Mouse (Mus musculus): ENCODE measurements at regions not wholly inside any gene's neighbourhood (a gene's known extent, or its start where the extent isn't known, plus 50 kb on each side); places are given as distances from the start of the nearest gene placed in this dataset.

- no peak overlapping the region for H3K4me3 ChIP-seq
- no peak for DNase-seq (ENCODE audit: low spot score in 2 of 2)
- TF ChIP-seq CTCF (conservative IDR thresholded peaks at IDR 0.05): no peak
Observed at GRCm38 (mm10) chr6:93328683-93329082, 385.4 kb upstream of the Adamts9 start.

DNA sequence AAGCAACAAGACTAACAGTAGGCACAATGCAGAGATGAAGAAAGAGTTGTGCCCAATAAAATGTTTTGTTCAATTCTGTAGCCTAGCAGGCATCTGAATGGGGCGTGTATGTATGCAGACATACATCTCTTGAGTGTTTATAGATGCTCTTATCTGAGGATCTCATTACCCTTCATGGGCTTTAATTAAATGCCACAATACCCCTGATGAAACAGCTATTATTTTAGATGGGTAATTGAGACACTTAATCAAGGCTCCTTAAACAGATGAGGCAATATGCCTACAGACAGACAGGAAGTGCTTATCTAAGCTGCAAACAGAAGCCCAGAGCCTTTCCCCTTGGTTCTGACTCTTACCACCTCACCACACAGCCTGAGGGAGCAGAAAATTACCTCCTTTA lies 384.6 kb upstream of the Adamts9 start:
- no peak overlapping the region for H3K4me3 ChIP-seq
- no peak for TF ChIP-seq CTCF (conservative IDR thresholded peaks at IDR 0.05)
- H3K27ac ChIP-seq: no peak overlapping the region
- DNase-seq (ENCODE audit: low spot score in 2 of 2): no peak

More at GRCm38 (mm10) chr6:93328683-93329082, 385.4 kb upstream of the Adamts9 start:
- no peak overlapping the region for H3K27ac ChIP-seq

DNA sequence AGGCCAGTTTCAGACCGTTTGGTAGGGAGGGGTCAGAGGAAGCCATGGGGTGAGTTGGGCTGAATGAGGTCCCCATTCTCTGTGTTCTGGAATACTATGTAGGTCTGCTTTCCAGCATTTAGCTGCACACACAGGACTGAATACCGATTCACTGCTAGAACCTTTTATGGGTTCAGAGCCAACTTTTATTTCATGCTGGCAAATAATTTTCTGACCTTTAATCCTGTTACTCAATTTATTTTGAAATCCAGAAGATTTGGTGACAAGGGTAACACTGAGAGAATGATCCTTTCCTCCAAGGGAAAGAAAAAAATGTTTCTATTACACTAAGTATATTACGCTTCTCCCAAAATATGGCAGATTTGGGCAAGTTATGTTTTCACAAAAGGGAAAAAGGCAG lies 380.6 kb upstream of the Adamts9 start:
- TF ChIP-seq CTCF (conservative IDR thresholded peaks at IDR 0.05): no peak
- DNase-seq (ENCODE audit: low spot score in 2 of 2): no peak
- no peak overlapping the region for H3K4me3 ChIP-seq
- H3K27ac ChIP-seq: peak overlapping the region; percentile 19; the same call in 1 of the 2 replicates

DNA sequence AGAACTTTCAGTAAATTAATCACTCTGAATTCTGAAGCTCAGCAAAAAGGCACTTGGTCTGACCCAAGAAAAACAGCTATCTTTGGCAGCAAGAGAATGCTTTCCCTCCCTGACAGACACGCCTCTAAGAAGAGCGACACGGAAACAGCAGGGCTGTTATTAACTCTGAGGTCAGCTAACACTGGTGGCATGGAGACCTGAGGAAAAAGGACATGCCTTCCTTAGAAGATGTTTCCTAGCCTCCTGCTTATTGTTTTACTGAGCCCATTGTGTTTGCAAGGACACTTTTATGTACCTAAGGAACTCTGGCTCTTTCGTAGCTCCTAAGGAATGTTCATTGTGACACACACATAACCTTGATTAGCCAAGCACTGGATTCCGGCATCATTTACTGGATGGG lies 371.3 kb upstream of the Adamts9 start:
- TF ChIP-seq CTCF (conservative IDR thresholded peaks at IDR 0.05): no peak
- no peak overlapping the region for H3K27ac ChIP-seq
- no peak overlapping the region for H3K4me3 ChIP-seq
- no peak for DNase-seq (ENCODE audit: low spot score in 2 of 2)

DNA sequence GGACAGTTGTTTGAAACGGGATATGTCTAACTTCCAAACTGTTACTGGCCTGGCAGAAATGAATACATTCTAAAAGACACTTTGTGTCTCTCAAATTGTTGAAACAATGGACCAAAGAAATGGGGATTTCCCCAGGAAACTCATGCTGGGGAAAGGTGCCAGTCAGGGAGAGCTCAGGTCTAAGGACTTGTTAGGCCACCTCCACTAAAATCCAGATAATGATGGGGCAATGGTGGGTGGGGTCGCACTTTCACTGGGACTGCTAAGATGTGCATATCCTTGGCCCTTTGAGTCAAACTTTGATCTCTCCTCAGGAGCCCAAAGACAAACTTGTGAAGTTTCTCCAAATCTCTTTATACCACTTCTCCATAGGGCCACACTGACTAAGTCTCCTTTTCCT lies 361.9 kb upstream of the Adamts9 start:
- no peak for TF ChIP-seq CTCF (conservative IDR thresholded peaks at IDR 0.05)
- Histone ChIP-seq H3K4me3 (no peak overlapping the region), H3K27ac (no peak overlapping the region)
- no peak for DNase-seq (ENCODE audit: low spot score in 2 of 2)

DNA sequence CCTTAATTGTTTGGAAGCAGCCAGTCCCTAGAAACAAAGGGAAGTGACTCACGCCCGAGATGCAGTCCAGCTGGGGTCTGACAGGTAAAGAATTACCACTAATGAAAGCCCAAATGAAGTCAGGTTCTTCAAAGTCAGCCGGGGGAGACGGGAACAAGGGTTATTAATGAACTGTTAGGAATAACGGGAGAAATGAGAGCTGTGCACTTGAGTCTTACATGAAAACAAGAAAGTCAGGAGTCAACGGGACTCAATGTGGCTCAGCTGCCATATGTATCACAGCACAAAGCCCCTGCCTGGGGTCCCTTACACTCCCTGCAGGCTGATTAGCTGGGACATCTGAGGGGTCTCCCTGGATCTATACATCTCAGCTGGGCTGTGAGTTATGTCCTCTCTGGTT lies 354.7 kb upstream of the Adamts9 start:
- no peak for TF ChIP-seq CTCF (conservative IDR thresholded peaks at IDR 0.05)
- H3K27ac ChIP-seq: no peak overlapping the region
- no peak for DNase-seq (ENCODE audit: low spot score in 2 of 2)
- no peak overlapping the region for H3K4me3 ChIP-seq

- Histone ChIP-seq H3K4me3 (no peak overlapping the region), H3K27ac (no peak overlapping the region)
- no peak for TF ChIP-seq CTCF (conservative IDR thresholded peaks at IDR 0.05)
- DNase-seq (ENCODE audit: low spot score in 2 of 2): no peak
Observed at GRCm38 (mm10) chr6:93291711-93292110, 348.4 kb upstream of the Adamts9 start.

- Histone ChIP-seq H3K4me3 (no peak overlapping the region), H3K27ac (no peak overlapping the region)
- DNase-seq (ENCODE audit: low spot score in 2 of 2): no peak
- no peak for TF ChIP-seq CTCF (conservative IDR thresholded peaks at IDR 0.05)
Observed at GRCm38 (mm10) chr6:93288421-93288820, 345.1 kb upstream of the Adamts9 start.

DNA sequence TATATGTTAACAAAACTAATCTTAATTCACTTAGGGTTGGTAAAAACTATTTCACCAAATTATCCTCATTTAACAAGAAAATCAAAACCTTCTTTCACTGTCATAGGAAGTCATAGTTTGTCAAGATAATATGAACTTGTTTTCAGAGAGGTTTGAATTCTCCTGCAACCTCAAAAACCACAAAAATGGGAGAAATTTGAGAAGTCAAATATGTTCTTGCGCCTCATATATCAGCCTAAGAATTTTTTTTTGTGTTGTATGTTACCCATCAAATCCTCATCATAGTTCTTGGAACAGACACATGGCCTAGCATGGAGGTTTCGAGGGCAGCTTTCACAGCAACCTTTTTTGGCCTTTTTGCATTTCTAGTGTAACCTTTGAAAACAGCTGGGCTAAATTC lies 342.5 kb upstream of the Adamts9 start:
- H3K4me3 ChIP-seq: no peak overlapping the region
- no peak for TF ChIP-seq CTCF (conservative IDR thresholded peaks at IDR 0.05)
- DNase-seq (ENCODE audit: low spot score in 2 of 2): no peak
- H3K27ac ChIP-seq: no peak overlapping the region

DNA sequence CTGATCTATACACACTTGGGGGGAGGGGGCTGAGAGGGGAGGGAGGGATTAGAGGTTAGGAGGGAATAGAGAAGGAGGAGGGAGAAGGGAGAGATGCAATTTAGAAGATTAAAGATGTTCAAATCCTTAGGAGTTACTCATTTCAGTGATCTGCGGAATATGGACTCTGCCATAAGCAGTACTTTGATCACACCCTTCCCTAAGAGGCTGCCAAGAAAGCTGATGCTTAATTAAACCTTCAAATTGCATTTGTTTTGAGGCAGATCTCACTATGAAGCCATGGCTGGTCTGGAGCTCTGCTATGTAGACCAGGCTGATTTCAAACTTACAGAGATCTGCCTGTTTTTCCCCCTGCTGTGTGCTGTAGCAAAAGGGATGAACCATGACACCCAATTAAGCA lies 338.2 kb upstream of the Adamts9 start:
- H3K4me3 ChIP-seq: no peak overlapping the region
- H3K27ac ChIP-seq: no peak overlapping the region
- no peak for DNase-seq (ENCODE audit: low spot score in 2 of 2)
- TF ChIP-seq CTCF (conservative IDR thresholded peaks at IDR 0.05): no peak

- peak; percentile 11 to 19 for DNase-seq (ENCODE audit: low spot score in 2 of 2)
- H3K27ac ChIP-seq: no peak overlapping the region
- H3K4me3 ChIP-seq: no peak overlapping the region
- no peak for TF ChIP-seq CTCF (conservative IDR thresholded peaks at IDR 0.05)
Observed at GRCm38 (mm10) chr6:93273917-93274513, 330.7 kb upstream of the Adamts9 start.

- no peak overlapping the region for H3K27ac ChIP-seq
- TF ChIP-seq CTCF (conservative IDR thresholded peaks at IDR 0.05): no peak
- DNase-seq (ENCODE audit: low spot score in 2 of 2): no peak
- H3K4me3 ChIP-seq: no peak overlapping the region
Observed at GRCm38 (mm10) chr6:93272206-93272605, 328.9 kb upstream of the Adamts9 start.

DNA sequence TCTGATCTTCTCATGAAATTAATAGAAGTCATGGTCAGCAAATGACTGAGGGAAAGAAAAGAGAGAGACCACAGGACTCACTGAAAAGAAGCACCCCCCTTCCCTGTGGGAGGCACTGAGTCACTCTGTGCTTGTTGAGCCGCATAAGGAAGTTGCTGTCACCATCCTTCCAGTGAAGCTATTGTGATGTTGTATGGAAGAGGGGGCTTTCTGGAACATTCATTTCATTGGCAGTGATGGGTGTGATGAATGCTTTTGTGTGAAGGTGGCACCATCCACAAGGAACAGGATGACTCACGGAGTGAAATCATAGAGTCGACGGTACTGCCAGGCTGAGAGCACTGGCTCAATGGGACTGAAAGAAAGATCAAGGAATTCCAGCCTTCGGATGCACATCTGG lies 323.5 kb upstream of the Adamts9 start:
- DNase-seq (ENCODE audit: low spot score in 2 of 2): peak in 1 of 2 experiments; percentile 24
- H3K27ac ChIP-seq: no peak overlapping the region
- H3K4me3 ChIP-seq: no peak overlapping the region
- no peak for TF ChIP-seq CTCF (conservative IDR thresholded peaks at IDR 0.05)

DNA sequence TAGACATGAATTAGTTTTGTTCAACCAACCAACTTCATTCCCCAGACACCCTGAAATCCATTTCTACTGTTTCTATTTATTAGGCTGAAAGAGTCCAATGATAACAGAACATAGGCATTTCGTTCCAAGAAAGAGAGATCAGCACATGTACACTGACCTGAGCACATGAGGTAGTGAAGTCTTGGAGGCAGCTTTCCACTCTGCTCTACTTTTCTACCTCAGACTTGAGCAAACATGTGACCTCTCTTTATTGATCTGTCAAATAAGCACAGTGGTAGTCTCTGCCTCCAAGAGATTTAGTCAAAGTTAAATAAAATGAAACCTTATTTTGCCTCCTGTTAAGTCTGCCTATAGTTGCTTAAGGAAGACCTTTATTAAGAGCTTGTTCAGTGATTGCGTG lies 321.9 kb upstream of the Adamts9 start:
- no peak for TF ChIP-seq CTCF (conservative IDR thresholded peaks at IDR 0.05)
- DNase-seq (ENCODE audit: low spot score in 2 of 2): no peak
- H3K4me3 ChIP-seq: no peak overlapping the region
- H3K27ac ChIP-seq: no peak overlapping the region

GRCm38 (mm10) chr6:93260827-93261226 lies 317.5 kb upstream of the Adamts9 start:
- no peak for TF ChIP-seq CTCF (conservative IDR thresholded peaks at IDR 0.05)

More at GRCm38 (mm10) chr6:93260827-93261226, 317.5 kb upstream of the Adamts9 start:
- DNase-seq (ENCODE audit: low spot score in 2 of 2): no peak
- H3K27ac ChIP-seq: no peak overlapping the region
- no peak overlapping the region for H3K4me3 ChIP-seq
